Mouse (Mus musculus): ENCODE measurements around the gene Coro6.

- TF ChIP-seq CTCF (IDR thresholded peaks at IDR 0.05; ENCODE audit: borderline replicate concordance, control insufficient read depth, extremely low read depth, insufficient read depth, low read length, poor library complexity) (no peak), POLR2A (IDR thresholded peaks at IDR 0.05; ENCODE audit: control insufficient read depth, extremely low read depth, insufficient read depth, low read length, poor library complexity) (no peak)
These were observed 44.2 kb upstream of the Coro6 start for GRCm38 (mm10) chr11:77418021-77418420.

All from thymus, adult 2 months (tissue).